Mouse (Mus musculus) brain, adult 10 weeks (tissue): ENCODE measurements around the gene Dnttip2. TPM values are rescaled to one million over a fixed set of nuclear protein-coding genes. Genes with fewer than 3 reads are reported as not detected.

Source experiments
- polyA plus RNA-seq: library from polyadenylated mRNA; stranded (reverse); fragments of 350-450 nt; fragmentation: Illumina TruSeq; extraction: RNeasy Lipid Tissue Mini Kit (QIAGEN cat#74804); gene quantifications from one replicate; pipeline ENCODE4 v1.2.3, GENCODE M21; 2015; ENCODE audit warnings: low read depth, low replicate concordance

Dnttip2 gene
- 26.9 TPM for polyA plus RNA-seq

GRCm38 (mm10) chr3:122274241-122275024, at the start of gene Dnttip2:
Gene Dnttip2 (plus strand): TSS chr3:122274388.

GRCm38 (mm10) chr3:122245215-122245877, 28.8 kb upstream of the Dnttip2 start, which contains the start of gene Gclm:
Gene Gclm (plus strand): TSS chr3:122245557.

DNA sequence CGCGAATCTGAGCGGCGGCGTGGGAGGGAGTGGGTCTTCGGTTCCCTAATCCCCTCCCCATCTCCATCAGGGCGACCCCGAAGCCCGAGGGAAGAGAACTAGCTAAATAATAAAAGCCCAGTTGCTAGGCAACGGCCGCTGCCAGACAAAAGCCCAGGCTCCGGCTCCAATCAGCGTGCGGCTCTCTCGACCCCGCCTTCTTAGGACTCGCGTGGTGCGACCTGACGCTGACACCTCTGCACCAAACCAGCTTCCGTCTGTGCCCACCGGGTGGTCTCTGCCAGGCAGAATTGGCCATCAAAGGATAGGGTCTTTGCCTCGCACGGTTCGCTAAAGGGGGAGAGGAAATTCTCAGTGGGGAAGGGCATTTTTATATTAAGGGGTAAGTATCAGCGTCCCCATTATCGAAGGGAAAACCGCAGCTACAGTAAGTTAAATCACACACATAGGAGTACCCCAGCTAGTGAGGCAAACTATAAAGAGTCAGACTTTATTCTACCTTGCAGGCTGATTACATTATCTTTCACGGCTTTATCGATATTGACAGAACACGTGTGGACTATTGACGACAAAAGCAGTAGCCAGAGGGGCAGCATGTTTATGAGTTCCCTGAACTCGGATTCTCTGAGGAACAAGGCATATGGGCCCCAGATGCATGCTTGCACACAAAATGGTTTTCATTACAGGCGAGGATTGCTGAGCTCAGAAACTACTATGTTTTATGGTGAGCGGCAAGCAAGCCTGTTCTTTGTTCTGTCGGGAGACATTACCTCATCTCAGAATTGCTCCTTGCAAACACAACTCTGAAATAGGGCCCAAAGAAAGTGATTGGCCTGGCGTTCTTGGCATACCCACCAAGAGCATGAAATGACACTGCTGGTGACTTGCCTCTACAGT, 20.0 kb downstream of the Dnttip2 start, which contains the start of gene Bcar3:
Gene Bcar3, plus strand, starts transcription at position 183 of the 897 bp plus-strand sequence.

Other genes with a start within 250 kb of the Dnttip2 start
- 3.1 TPM for gene Abca4, start 229.9 kb upstream of the Dnttip2 start, polyA plus RNA-seq
- 51.3 TPM for gene Gclm, start 28.8 kb upstream of the Dnttip2 start, polyA plus RNA-seq
- gene Bcar3, start 19.7 kb downstream of the Dnttip2 start, polyA plus RNA-seq = 15.6 TPM